Mouse (Mus musculus) myocyte (in vitro differentiated cells): ENCODE data around the gene Actr5. TPM values are rescaled to one million over a fixed set of nuclear protein-coding genes. Genes with fewer than 3 reads are reported as not detected.

Experiments used
- H3K27me3 ChIP-seq: one replicate; pipeline ENCODE4 v1.6.1; 2011; ENCODE audit not compliant: control insufficient read depth, insufficient read depth, insufficient read length
- H3K36me3 ChIP-seq: one replicate; pipeline ENCODE4 v1.6.1; 2011; ENCODE audit not compliant: control insufficient read depth, insufficient read depth
- H3K4me2 ChIP-seq: one replicate; pipeline ENCODE4 v1.6.1; 2011; ENCODE audit warnings: low read depth, control low read depth
- H3K4me3 ChIP-seq: one replicate; pipeline ENCODE4 v1.5.1; 2011; ENCODE audit warnings: mild to moderate bottlenecking, control low read depth, moderate library complexity
- H3K79me2 ChIP-seq: one replicate; pipeline ENCODE4 v1.6.1; 2011; ENCODE audit not compliant: control insufficient read depth, insufficient read depth
- H3ac ChIP-seq: one replicate; pipeline ENCODE4 v1.6.1; 2011; ENCODE audit not compliant: control insufficient read depth, insufficient read length
- CEBPB ChIP-seq: IDR thresholded peaks from 2 replicates; pipeline ENCODE4 v1.6.1; 2011; ENCODE audit warnings: mild to moderate bottlenecking, moderate library complexity; ENCODE audit not compliant: poor library complexity, insufficient read depth, severe bottlenecking
- E2F4 ChIP-seq: IDR thresholded peaks from one replicate; pipeline ENCODE4 v1.6.1; 2011; ENCODE audit warnings: mild to moderate bottlenecking, control low read depth, moderate library complexity; ENCODE audit not compliant: insufficient read depth
- MAX ChIP-seq: IDR thresholded peaks from one replicate; pipeline ENCODE4 v1.6.1; 2011; ENCODE audit warnings: low read depth, mild to moderate bottlenecking, control low read depth
- MYOD1 ChIP-seq, 3 experiments: IDR thresholded peaks; one replicate each; pipeline ENCODE4 v1.6.1; 2011; ENCODE audit warnings: control low read depth in 2 of 3, low read depth in 2 of 3, mild to moderate bottlenecking in 2 of 3, moderate library complexity in 1 of 3; ENCODE audit not compliant: insufficient read length in 2 of 3, control insufficient read depth in 1 of 3
- MYOG ChIP-seq, 3 experiments: IDR thresholded peaks; one replicate each; pipeline ENCODE4 v1.6.1; 2011; ENCODE audit warnings: control low read depth in 2 of 3, low read depth in 2 of 3, mild to moderate bottlenecking in 2 of 3; ENCODE audit not compliant: insufficient read length in 2 of 3, control insufficient read depth in 1 of 3, insufficient read depth in 1 of 3
- POLR2A ChIP-seq: IDR thresholded peaks from one replicate; pipeline ENCODE4 v1.6.1; 2011; ENCODE audit warnings: low read depth, mild to moderate bottlenecking, control low read depth, moderate library complexity; ENCODE audit not compliant: insufficient read length
- POLR2AphosphoS2 ChIP-seq: IDR thresholded peaks from one replicate; pipeline ENCODE4 v1.6.1; 2011; ENCODE audit warnings: low read depth, control low read depth; ENCODE audit not compliant: insufficient read length
- REST ChIP-seq: IDR thresholded peaks from one replicate; pipeline ENCODE4 v1.6.1; 2011; ENCODE audit warnings: mild to moderate bottlenecking, control low read depth, moderate library complexity; ENCODE audit not compliant: insufficient read depth, insufficient read length
- SRF ChIP-seq: IDR thresholded peaks from one replicate; pipeline ENCODE4 v1.6.1; 2011; ENCODE audit warnings: low read depth; ENCODE audit not compliant: control insufficient read depth, insufficient read length
- TCF12 ChIP-seq: IDR thresholded peaks from one replicate; pipeline ENCODE4 v1.6.1; 2011; ENCODE audit warnings: mild to moderate bottlenecking, control low read depth; ENCODE audit not compliant: poor library complexity, insufficient read depth, severe bottlenecking
- TCF3 ChIP-seq: IDR thresholded peaks from one replicate; pipeline ENCODE4 v1.6.1; 2011; ENCODE audit warnings: low read depth, control low read depth; ENCODE audit not compliant: insufficient read length
- USF1 ChIP-seq: IDR thresholded peaks from one replicate; pipeline ENCODE4 v1.6.1; 2011; ENCODE audit warnings: low read depth, mild to moderate bottlenecking, control low read depth, moderate library complexity
- polyA plus RNA-seq: library from polyadenylated mRNA; unstranded; fragments of >200 nt; fragmentation: generic; extraction: Trizol; gene quantifications from one replicate; pipeline ENCODE4 v1.2.1, GENCODE M21; 2012; ENCODE audit warnings: missing spikeins

The Actr5 gene
- polyA plus RNA-seq, 1 experiment: 6.5 TPM

- H3K27me3 ChIP-seq: peaks cover 12% of the 10 kb centered on the region
- H3K4me2 ChIP-seq: no peak overlapping the region
- H3K79me2 ChIP-seq: no peaks in the 10 kb centered on the region
- no peaks in the 10 kb centered on the region for H3K36me3 ChIP-seq
- H3K4me3 ChIP-seq: no peak overlapping the region
- H3ac ChIP-seq: no peak overlapping the region
- no peak for TF ChIP-seq TCF12
- no peak for TF ChIP-seq SRF
- TF ChIP-seq E2F4: no peak
These were observed 26.6 kb downstream of the Actr5 start for GRCm38 (mm10) chr2:158651159-158651908.

GRCm38 (mm10) chr2:158652985-158653384 lies 28.3 kb downstream of the Actr5 start:
- H3K4me3 ChIP-seq: no peak overlapping the region
- H3K4me2 ChIP-seq: no peak overlapping the region
- no peaks in the 10 kb centered on the region for H3K36me3 ChIP-seq
- no peaks in the 10 kb centered on the region for H3K79me2 ChIP-seq
- no peak overlapping the region for H3ac ChIP-seq
- H3K27me3 ChIP-seq: peaks cover 12% of the 10 kb centered on the region
- TF ChIP-seq CEBPB: no peak
- no peak for TF ChIP-seq TCF3
- TF ChIP-seq E2F4: no peak
- TF ChIP-seq USF1: no peak
- TF ChIP-seq MYOG (IDR thresholded peaks at IDR 0.05; ENCODE audit: control insufficient read depth in 1 of 3, insufficient read depth in 1 of 3, insufficient read length in 2 of 3, low read depth in 2 of 3): no peak
- TF ChIP-seq MYOD1 (IDR thresholded peaks at IDR 0.05; ENCODE audit: control insufficient read depth in 1 of 3, insufficient read length in 2 of 3, low read depth in 2 of 3): no peak
- no peak for TF ChIP-seq POLR2AphosphoS2
- TF ChIP-seq MAX: no peak

- Histone ChIP-seq H3K79me2 (no peaks in the 10 kb centered on the region), H3K36me3 (no peaks in the 10 kb centered on the region)
- TF ChIP-seq MAX (no peak), CEBPB (no peak), POLR2AphosphoS2 (no peak), POLR2A (no peak), E2F4 (no peak), SRF (no peak), MYOD1 (IDR thresholded peaks at IDR 0.05; ENCODE audit: control insufficient read depth in 1 of 3, insufficient read length in 2 of 3, low read depth in 2 of 3) (no peak), USF1 (no peak), REST (no peak)
These were observed 30.0 kb downstream of the Actr5 start for GRCm38 (mm10) chr2:158654717-158655116.

GRCm38 (mm10) chr2:158655806-158656205 lies 31.1 kb downstream of the Actr5 start:
- Histone ChIP-seq H3K27me3 (peaks cover 24% of the 10 kb centered on the region), H3ac (no peak overlapping the region), H3K36me3 (no peaks in the 10 kb centered on the region), H3K79me2 (no peaks in the 10 kb centered on the region), H3K4me2 (no peak overlapping the region), H3K4me3 (no peak overlapping the region)
- TF ChIP-seq POLR2AphosphoS2: no peak
- no peak for TF ChIP-seq POLR2A
- no peak for TF ChIP-seq TCF12
- no peak for TF ChIP-seq MYOD1 (IDR thresholded peaks at IDR 0.05; ENCODE audit: control insufficient read depth in 1 of 3, insufficient read length in 2 of 3, low read depth in 2 of 3)
- no peak for TF ChIP-seq MYOG (IDR thresholded peaks at IDR 0.05; ENCODE audit: control insufficient read depth in 1 of 3, insufficient read depth in 1 of 3, insufficient read length in 2 of 3, low read depth in 2 of 3)
- TF ChIP-seq REST: no peak
- no peak for TF ChIP-seq MAX
- TF ChIP-seq TCF3: no peak
- TF ChIP-seq USF1: no peak
- no peak for TF ChIP-seq CEBPB

More at GRCm38 (mm10) chr2:158654717-158655116, 30.0 kb downstream of the Actr5 start:
- Histone ChIP-seq H3K4me3 (no peak overlapping the region), H3K4me2 (no peak overlapping the region), H3ac (no peak overlapping the region), H3K27me3 (peaks cover 24% of the 10 kb centered on the region)

GRCm38 (mm10) chr2:158658822-158659221 lies 34.1 kb downstream of the Actr5 start:
- no peaks in the 10 kb centered on the region for H3K36me3 ChIP-seq
- no peak overlapping the region for H3ac ChIP-seq
- no peak overlapping the region for H3K4me3 ChIP-seq
- H3K79me2 ChIP-seq: no peaks in the 10 kb centered on the region
- H3K4me2 ChIP-seq: no peak overlapping the region
- TF ChIP-seq CEBPB: no peak
- TF ChIP-seq REST: no peak
- TF ChIP-seq MYOD1 (IDR thresholded peaks at IDR 0.05; ENCODE audit: control insufficient read depth in 1 of 3, insufficient read length in 2 of 3, low read depth in 2 of 3): no peak
- no peak for TF ChIP-seq TCF12
- no peak for TF ChIP-seq SRF
- TF ChIP-seq E2F4: no peak
- TF ChIP-seq MAX: no peak
- TF ChIP-seq POLR2AphosphoS2: no peak
- TF ChIP-seq POLR2A: no peak
- no peak for TF ChIP-seq TCF3
- no peak for TF ChIP-seq USF1
- peaks cover 24% of the 10 kb centered on the region for H3K27me3 ChIP-seq
